Mouse (Mus musculus) testis, adult 2 months (tissue): ENCODE results near the gene Rad51b.

Source experiments
- CTCF ChIP-seq: fragments of 200-500 bp; IDR thresholded peaks from 2 replicates; pipeline ENCODE4 v1.5.1; 2012; ENCODE audit warnings: low read depth, mild to moderate bottlenecking, inconsistent platforms, low read length, moderate library complexity; ENCODE audit not compliant: control insufficient read depth, insufficient read depth, insufficient replicate concordance
- POLR2A ChIP-seq: fragments of 200-500 bp; IDR thresholded peaks from 2 replicates; pipeline ENCODE4 v1.6.1; 2012; ENCODE audit warnings: low read depth, mild to moderate bottlenecking, inconsistent platforms, low read length, moderate library complexity; ENCODE audit not compliant: control insufficient read depth

DNA sequence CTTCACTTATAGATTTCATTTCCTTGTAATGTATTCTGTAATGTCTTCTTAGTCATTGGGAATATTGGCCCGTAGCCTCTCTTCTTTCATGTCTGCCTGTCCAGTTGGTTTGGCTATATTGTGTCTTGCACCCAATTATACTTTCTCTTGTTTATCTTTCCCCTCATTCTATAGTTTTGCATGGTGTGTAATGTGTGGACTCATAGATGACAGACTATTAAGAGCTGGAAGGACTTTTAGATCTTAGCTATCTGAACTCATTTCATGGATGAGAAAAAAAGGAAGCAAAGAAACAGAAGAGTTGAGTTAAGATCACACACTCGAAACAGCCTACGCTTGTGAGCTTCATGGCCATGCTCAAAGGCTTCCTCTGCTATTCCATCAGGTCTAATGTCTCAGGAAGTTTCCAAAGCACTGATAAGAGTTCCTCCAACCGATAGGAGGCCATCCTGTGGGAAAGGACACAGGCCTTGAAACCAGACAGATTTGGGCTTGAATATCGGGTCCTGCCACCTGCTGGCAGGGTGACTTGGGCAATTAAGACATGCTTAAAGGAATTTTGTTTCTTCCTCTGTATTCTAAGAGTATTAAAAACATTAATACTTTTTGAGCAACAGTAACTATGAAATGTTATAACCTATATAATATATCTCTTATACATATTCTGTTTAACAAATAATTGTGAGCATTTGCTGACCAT is 216.1 kb downstream of the Rad51b start:
- no peak for TF ChIP-seq CTCF
- TF ChIP-seq POLR2A, result no peak
